8 mouse cellular contexts compared by ENCODE assay signal in genomic region chr9:15279649-15280490, GRCm38 (mm10). TPM values are rescaled to one million over a fixed set of nuclear protein-coding genes. Genes with fewer than 3 reads are reported as not detected.
DNase-seq lines count a peak whose midpoint lies in the region; ATAC-seq and TF ChIP-seq lines count a peak whose summit lies in the region.

Gene Med17 (minus strand): TSS chr9:15279931.

- peak within 1 kb of the TSS; percentile 100 for H3K4me3 ChIP-seq in bone marrow, adult 2 months (replicated peaks; ENCODE audit: control insufficient read depth, low read depth, low read length)
- peak within 1 kb of the TSS; percentile 68 for H3K4me3 ChIP-seq in embryonic facial prominence, embryonic 15.5 days (replicated peaks)
- H3K4me3 ChIP-seq in limb, embryonic 14.5 days (replicated peaks; ENCODE audit: low read length): peak within 1 kb of the TSS; percentile 94
- H3K4me3 ChIP-seq in midbrain, postnatal 0 days (ENCODE audit: low read depth, low read length): peak within 1 kb of the TSS; percentile 75

- H3K4me1 ChIP-seq in bone marrow, adult 2 months (ENCODE audit: control insufficient read depth, insufficient read depth, low read length): peaks cover 1% of the 10 kb centered on the region; the same call in 1 of the 2 replicates
- peaks cover 24% of the 10 kb centered on the region for H3K4me1 ChIP-seq in embryonic facial prominence, embryonic 15.5 days
- peaks cover 12% of the 10 kb centered on the region for H3K4me1 ChIP-seq in limb, embryonic 14.5 days (ENCODE audit: control insufficient read depth, insufficient read depth, low read length)
- peaks cover 7% of the 10 kb centered on the region for H3K4me1 ChIP-seq in midbrain, postnatal 0 days (ENCODE audit: insufficient read depth, low read length)

- peak within 1 kb of the TSS; percentile 63 for H3K4me2 ChIP-seq in embryonic facial prominence, embryonic 15.5 days (replicated peaks)
- peak within 1 kb of the TSS; percentile 60 for H3K4me2 ChIP-seq in limb, embryonic 14.5 days (replicated peaks; ENCODE audit: low read depth, low read length, severe bottlenecking)
- peak within 1 kb of the TSS; percentile 69 for H3K4me2 ChIP-seq in midbrain, postnatal 0 days (ENCODE audit: low read depth, low read length, poor library complexity, severe bottlenecking)

- DNase-seq in 416B (ENCODE audit: low read depth): peak; percentile 95
- DNase-seq in heart, adult 8-10 months (ENCODE audit: low spot score): peak; percentile 96
- DNase-seq in kidney, adult 9 months: peak; percentile 95
- DNase-seq in limb, embryonic 14.5 days (ENCODE audit: low spot score): peak; percentile 96
- DNase-seq in midbrain, postnatal 0 days (ENCODE audit: low spot score): peak; percentile 98
- DNase-seq in spleen, postnatal 14 days (ENCODE audit: low spot score in 2 of 2): peak; percentile 82 to 91

- H3K9me3 ChIP-seq in embryonic facial prominence, embryonic 15.5 days (replicated peaks): no peaks in the 10 kb centered on the region
- H3K9me3 ChIP-seq in limb, embryonic 14.5 days (ENCODE audit: control insufficient read depth, low read length): no peaks in the 10 kb centered on the region
- H3K9me3 ChIP-seq in midbrain, postnatal 0 days (ENCODE audit: low read length): no peaks in the 10 kb centered on the region

- H3K36me3 ChIP-seq in embryonic facial prominence, embryonic 15.5 days: peaks cover 23% of the 10 kb centered on the region
- H3K36me3 ChIP-seq in limb, embryonic 14.5 days (ENCODE audit: control insufficient read depth, insufficient read depth, low read length): peaks cover 18% of the 10 kb centered on the region
- peaks cover 17% of the 10 kb centered on the region for H3K36me3 ChIP-seq in midbrain, postnatal 0 days (ENCODE audit: insufficient read depth, low read length)

- TF ChIP-seq CTCF in bone marrow, adult 2 months (IDR thresholded peaks at IDR 0.05; ENCODE audit: control insufficient read depth, insufficient read depth, low read length): peak; percentile 15; the same call in 1 of the 2 replicates
- TF ChIP-seq CTCF in midbrain, postnatal 0 days (IDR thresholded peaks at IDR 0.05): no peak

- WGBS in bone marrow, adult 2 months: under 1% methylated on average over 57 of the region's 57 CpGs
- WGBS in embryonic facial prominence, embryonic 15.5 days: 1% methylated on average over 57 of the region's 57 CpGs
- WGBS in limb, embryonic 14.5 days: under 1% methylated on average over 49 of the region's 57 CpGs
- 2% methylated on average over 57 of the region's 57 CpGs for WGBS in midbrain, postnatal 0 days

- peak within 1 kb of the TSS; percentile 95 for H3K27ac ChIP-seq in bone marrow, adult 2 months (ENCODE audit: control insufficient read depth, insufficient read depth, low read depth, low read length, poor library complexity)
- H3K27ac ChIP-seq in embryonic facial prominence, embryonic 15.5 days (replicated peaks): peak within 1 kb of the TSS; percentile 89
- H3K27ac ChIP-seq in limb, embryonic 14.5 days (replicated peaks; ENCODE audit: low read depth, low read length): peak within 1 kb of the TSS; percentile 86
- peak within 1 kb of the TSS; percentile 86 for H3K27ac ChIP-seq in midbrain, postnatal 0 days (ENCODE audit: low read depth, low read length)

- TF ChIP-seq POLR2A in bone marrow, adult 2 months (IDR thresholded peaks at IDR 0.05; ENCODE audit: borderline replicate concordance, control insufficient read depth, low read depth, low read length): peak; percentile 91; the same call in 1 of the 2 replicates
- TF ChIP-seq POLR2A in limb, embryonic 14.5 days (IDR thresholded peaks at IDR 0.05; ENCODE audit: borderline replicate concordance, extremely low read depth, insufficient read depth, insufficient read length): peak; percentile 80; the same call in 1 of the 2 replicates

- H3K27me3 ChIP-seq in embryonic facial prominence, embryonic 15.5 days: no peaks in the 10 kb centered on the region
- no peaks in the 10 kb centered on the region for H3K27me3 ChIP-seq in limb, embryonic 14.5 days (ENCODE audit: control insufficient read depth, insufficient read depth, low read length)
- no peaks in the 10 kb centered on the region for H3K27me3 ChIP-seq in midbrain, postnatal 0 days (ENCODE audit: insufficient read depth, low read length)

- H3K9ac ChIP-seq in embryonic facial prominence, embryonic 15.5 days: peak within 1 kb of the TSS; percentile 95
- H3K9ac ChIP-seq in limb, embryonic 14.5 days (ENCODE audit: low read depth, low read length, severe bottlenecking): peak within 1 kb of the TSS; percentile 98
- H3K9ac ChIP-seq in midbrain, postnatal 0 days (replicated peaks; ENCODE audit: low read length, poor library complexity, severe bottlenecking): peak within 1 kb of the TSS; percentile 91

- peak; percentile 95 for ATAC-seq in embryonic facial prominence, embryonic 15.5 days (ENCODE audit: insufficient number of reproducible peaks, low FRiP score, low TSS enrichment, low read depth)
- peak; percentile 98 for ATAC-seq in limb, embryonic 14.5 days (ENCODE audit: low FRiP score, low read depth)
- ATAC-seq in midbrain, postnatal 0 days (ENCODE audit: low FRiP score): peak; percentile 99

RNA-seq across cellular contexts. Expression of gene Med17, which starts in this region (rescaled TPM):
- polyA plus RNA-seq in bone marrow, adult 2 months (2011; ENCODE audit: insufficient read depth, insufficient read length, low replicate concordance, missing spikeins): 28.1 and 34.0 TPM in 2 replicates
- polyA plus RNA-seq in embryonic facial prominence, embryonic 15.5 days (2015; fragmentation: Nextera tagmentation; extraction: Ambion mirVana): 30.7 and 34.6 TPM in 2 replicates
- 10 to 100 TPM; 14.0 to 17.9 (median 16.1) TPM for total RNA-seq in heart, adult 8-10 months (2022)
- polyA plus RNA-seq in limb, embryonic 14.5 days (2012; rRNA removed): 46.4 and 55.8 TPM in 2 replicates
- polyA plus RNA-seq in limb, embryonic 14.5 days (2014; fragmentation: Nextera tagmentation; extraction: Ambion mirVana): 33.6 and 40.2 TPM in 2 replicates
- 28.6 and 28.8 TPM in 2 replicates for total RNA-seq in midbrain, postnatal 0 days (2014; rRNA removed)
- 19.4 and 24.6 TPM in 2 replicates for polyA plus RNA-seq in midbrain, postnatal 0 days (2015; fragmentation: Nextera tagmentation; extraction: Ambion mirVana)

Comparison
In these comparisons a context has a peak if more than half of its experiments do, and no peak if none do; other contexts are left out.
1. Peak in every context shown above with its lines: DNase-seq, ATAC-seq, H3K4me3 ChIP-seq and H3K27ac ChIP-seq.